Mouse (Mus musculus) stomach, postnatal 0 days (tissue): ENCODE results near the gene Timp3.

Experiments
- CTCF ChIP-seq: IDR thresholded peaks from 2 replicates; pipeline ENCODE4 v1.5.1; 2016; ENCODE audit warnings: antibody characterized with exemption, low read depth, mild to moderate bottlenecking, moderate library complexity
- EP300 ChIP-seq: optimal IDR thresholded peaks from 2 replicates; pipeline ENCODE3; 2016; ENCODE audit warnings: antibody characterized with exemption

- TF ChIP-seq CTCF, result no peak
- no peak for TF ChIP-seq EP300
Observed at GRCm38 (mm10) chr10:86302318-86302648, 2.1 kb downstream of the Timp3 start.
